Mouse (Mus musculus): Measurements from ENCODE around the gene Slc48a1. TPM values are rescaled to one million over a fixed set of nuclear protein-coding genes. Genes with fewer than 3 reads are reported as not detected.

Gene Slc48a1
- total RNA-seq, 4 experiments from 2014 or later: 131 to 151 (median 146) TPM

DNA sequence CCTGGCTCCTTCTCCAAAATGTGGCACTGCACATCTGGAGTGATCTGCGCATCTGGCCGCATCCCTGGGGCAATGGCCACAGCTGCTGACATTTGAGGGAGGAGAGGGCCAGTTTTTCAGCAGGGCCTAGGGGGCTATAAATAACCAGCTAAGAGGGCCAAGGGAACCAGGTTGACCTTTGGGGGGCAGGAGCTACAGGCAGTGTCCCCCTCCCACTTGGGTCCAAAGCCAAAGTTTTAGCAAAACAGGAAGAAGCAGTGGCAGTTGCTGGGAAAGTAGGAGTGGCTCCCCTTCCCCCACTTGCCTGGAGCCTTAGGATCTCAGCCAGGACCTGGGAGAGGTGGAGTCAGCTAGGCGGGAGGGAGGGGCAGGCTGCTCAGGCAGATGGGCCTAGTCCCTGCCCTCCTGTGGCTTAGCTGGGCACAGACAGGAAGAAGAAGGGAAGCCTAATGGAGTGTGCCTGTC, 61.7 kb downstream of the Slc48a1 start:
- no peak for DNase-seq (ENCODE audit: low spot score in 2 of 2)

GRCm38 (mm10) chr15:97840781-97841180, 62.5 kb downstream of the Slc48a1 start:
- no peak for DNase-seq (ENCODE audit: low spot score in 2 of 2)

GRCm38 (mm10) chr15:97841383-97841782, 63.1 kb downstream of the Slc48a1 start:
- no peak for DNase-seq (ENCODE audit: low spot score in 2 of 2)

DNA sequence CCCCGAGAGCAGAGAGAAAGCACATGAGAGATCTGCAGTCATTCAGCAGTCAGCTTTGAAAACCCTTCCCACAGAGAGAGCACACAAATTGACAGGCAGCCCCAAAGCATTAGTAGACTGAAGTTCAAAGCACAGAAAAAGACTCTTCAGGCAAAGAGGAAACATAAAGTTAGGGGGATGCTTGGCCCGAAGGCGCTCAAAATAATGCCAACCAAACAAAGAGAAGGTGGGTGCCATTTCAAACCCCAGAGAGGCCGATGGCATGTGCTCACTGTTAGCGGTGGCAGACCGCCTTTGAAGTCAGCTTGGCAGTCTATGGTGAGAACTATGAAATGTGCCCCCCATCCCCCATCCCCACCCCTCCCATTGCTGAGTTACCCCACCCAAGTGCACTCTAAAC, 63.7 kb downstream of the Slc48a1 start:
- DNase-seq (ENCODE audit: low spot score in 2 of 2): no peak

Other genes with a start within 250 kb of the Slc48a1 start
- gene Rpap3, start 72.7 kb upstream of the Slc48a1 start, total RNA-seq (2022): 10 to 100 TPM; 26.6 to 28.1 (median 27.8) TPM
- 1 to 10 TPM in 2 of 4 experiments, under 1 TPM in 2; 0.69 to 3.6 (median 2.2) TPM for gene Endou, start 47.2 kb upstream of the Slc48a1 start, total RNA-seq (2022)
- 10 to 100 TPM; 52.2 to 70.6 (median 55.7) TPM for gene Rapgef3, start 10.5 kb upstream of the Slc48a1 start, total RNA-seq (2022)
- 10 to 100 TPM; 28.0 to 41.5 (median 34.1) TPM for gene Hdac7, start 66.0 kb downstream of the Slc48a1 start, total RNA-seq (2022)
- gene Vdr, start 132.1 kb downstream of the Slc48a1 start, total RNA-seq (2022): under 1 TPM; 0.23 to 0.64 (median 0.50) TPM
- gene Tmem106c, start 185.7 kb downstream of the Slc48a1 start, total RNA-seq (2022): 10 to 100 TPM; 32.1 to 41.9 (median 39.0) TPM
- 1 to 10 TPM; 1.2 to 2.8 (median 1.9) TPM for gene Col2a1, start 226.2 kb downstream of the Slc48a1 start, total RNA-seq (2022)